Mouse (Mus musculus) CD4-positive, CD25-positive, alpha-beta regulatory T cell (primary cell): ENCODE results near the gene Smco2. TPM values are rescaled to one million over a fixed set of nuclear protein-coding genes. Genes with fewer than 3 reads are reported as not detected.

ENCODE experiments used
- polyA plus RNA-seq: library from polyadenylated mRNA; unstranded; fragments of 100-300 nt; shearing (Covaris generic); gene quantifications from one replicate; pipeline ENCODE4 v1.2.1, GENCODE M21; 2017

The Smco2 gene
- not detected for polyA plus RNA-seq

GRCm38 (mm10) chr6:146850050-146850449 lies at the start of gene Smco2:
TSS of gene Smco2 (plus strand) at chr6:146850104.

GRCm38 (mm10) chr6:146887958-146888659 lies 38.2 kb downstream of the Smco2 start, which contains the start of gene Ppfibp1:
TSS of gene Ppfibp1 (plus strand) at chr6:146888487.

Other genes with a start within 250 kb of the Smco2 start
- 81.4 TPM for gene Med21, start 207.6 kb upstream of the Smco2 start, polyA plus RNA-seq
- gene Tm7sf3, start 207.3 kb upstream of the Smco2 start, polyA plus RNA-seq = 24.4 TPM
- 10.9 TPM for gene Stk38l, start 125.1 kb upstream of the Smco2 start, polyA plus RNA-seq
- 0.85 TPM for gene Arntl2, start 54.0 kb upstream of the Smco2 start, polyA plus RNA-seq
- gene Ppfibp1, start 38.4 kb downstream of the Smco2 start, polyA plus RNA-seq = 8.1 TPM
- not detected for gene 1700034J05Rik, start 104.3 kb downstream of the Smco2 start, polyA plus RNA-seq
- gene Rep15, start 182.5 kb downstream of the Smco2 start, polyA plus RNA-seq = 0.25 TPM
- gene Mrps35, start 192.7 kb downstream of the Smco2 start, polyA plus RNA-seq = 109 TPM
- gene Mansc4, start 236.9 kb downstream of the Smco2 start, polyA plus RNA-seq = 0.31 TPM
- 16.3 TPM for gene Klhl42, start 241.3 kb downstream of the Smco2 start, polyA plus RNA-seq